Mouse (Mus musculus): ENCODE results near the gene Snrnp70. TPM values are rescaled to one million over a fixed set of nuclear protein-coding genes. Genes with fewer than 3 reads are reported as not detected.

Gene Snrnp70
- polyA plus RNA-seq, 1 experiment from 2014 or later, result 202 TPM

Other genes starting within 250 kb of the Snrnp70 start
- gene Pih1d1, start 241.4 kb downstream of the Snrnp70 start, polyA plus RNA-seq (2015; fragmentation: Nextera tagmentation; extraction: Ambion mirVana), result 87.1 and 90.0 TPM in 2 replicates
- 16.1 and 19.8 TPM in 2 replicates for gene Aldh16a1, start 241.2 kb downstream of the Snrnp70 start, polyA plus RNA-seq (2015; fragmentation: Nextera tagmentation; extraction: Ambion mirVana)
- 0.59 and 1.0 TPM in 2 replicates for gene Slc17a7, start 231.8 kb downstream of the Snrnp70 start, polyA plus RNA-seq (2015; fragmentation: Nextera tagmentation; extraction: Ambion mirVana)
- not detected in 2 replicates for gene Gfy, start 216.2 kb downstream of the Snrnp70 start, polyA plus RNA-seq (2015; fragmentation: Nextera tagmentation; extraction: Ambion mirVana)
- 0.68 and 0.93 TPM in 2 replicates for gene Pth2, start 214.7 kb downstream of the Snrnp70 start, polyA plus RNA-seq (2015; fragmentation: Nextera tagmentation; extraction: Ambion mirVana)
- gene Ccdc155, start 190.8 kb downstream of the Snrnp70 start, polyA plus RNA-seq (2015; fragmentation: Nextera tagmentation; extraction: Ambion mirVana), result 0.63 and 0.84 TPM in 2 replicates
- 4.0 and 5.8 TPM in 2 replicates for gene Dkkl1, start 183.6 kb downstream of the Snrnp70 start, polyA plus RNA-seq (2015; fragmentation: Nextera tagmentation; extraction: Ambion mirVana)
- gene Tead2, start 180.0 kb downstream of the Snrnp70 start, polyA plus RNA-seq (2015; fragmentation: Nextera tagmentation; extraction: Ambion mirVana), result 45.7 and 55.8 TPM in 2 replicates
- gene Cd37, start 156.6 kb downstream of the Snrnp70 start, polyA plus RNA-seq (2015; fragmentation: Nextera tagmentation; extraction: Ambion mirVana), result 1.3 and 1.7 TPM in 2 replicates
- gene Slc6a16, start 154.7 kb downstream of the Snrnp70 start, polyA plus RNA-seq (2015; fragmentation: Nextera tagmentation; extraction: Ambion mirVana), result 0.50 and 0.91 TPM in 2 replicates
- gene Slc6a21, start 118.2 kb downstream of the Snrnp70 start, polyA plus RNA-seq (2015; fragmentation: Nextera tagmentation; extraction: Ambion mirVana), result not detected in 2 replicates
- 10.7 and 12.7 TPM in 2 replicates for gene Trpm4, start 62.0 kb downstream of the Snrnp70 start, polyA plus RNA-seq (2015; fragmentation: Nextera tagmentation; extraction: Ambion mirVana)
- 0.23 and 0.26 TPM in 2 replicates for gene Hrc, start 60.5 kb downstream of the Snrnp70 start, polyA plus RNA-seq (2015; fragmentation: Nextera tagmentation; extraction: Ambion mirVana)
- 29.9 and 31.3 TPM in 2 replicates for gene Ppfia3, start 28.7 kb downstream of the Snrnp70 start, polyA plus RNA-seq (2015; fragmentation: Nextera tagmentation; extraction: Ambion mirVana)
- gene Lin7b, start 25.2 kb downstream of the Snrnp70 start, polyA plus RNA-seq (2015; fragmentation: Nextera tagmentation; extraction: Ambion mirVana), result 24.4 TPM in 2 replicates
- not detected in 2 replicates for gene Kcna7, start 9.9 kb upstream of the Snrnp70 start, polyA plus RNA-seq (2015; fragmentation: Nextera tagmentation; extraction: Ambion mirVana)
- 0.10 TPM in 1 of 2 replicates, not detected in the other for gene Ntf5, start 18.0 kb upstream of the Snrnp70 start, polyA plus RNA-seq (2015; fragmentation: Nextera tagmentation; extraction: Ambion mirVana)
- 0.45 and 0.63 TPM in 2 replicates for gene Lhb, start 25.1 kb upstream of the Snrnp70 start, polyA plus RNA-seq (2015; fragmentation: Nextera tagmentation; extraction: Ambion mirVana)
- 21.0 and 22.7 TPM in 2 replicates for gene Gys1, start 39.1 kb upstream of the Snrnp70 start, polyA plus RNA-seq (2015; fragmentation: Nextera tagmentation; extraction: Ambion mirVana)
- gene Ruvbl2, start 42.4 kb upstream of the Snrnp70 start, polyA plus RNA-seq (2015; fragmentation: Nextera tagmentation; extraction: Ambion mirVana), result 107 and 117 TPM in 2 replicates
- gene Ftl1, start 64.1 kb upstream of the Snrnp70 start, polyA plus RNA-seq (2015; fragmentation: Nextera tagmentation; extraction: Ambion mirVana), result 6,021 and 6,209 TPM in 2 replicates
- 257 and 261 TPM in 2 replicates for gene Bax, start 71.2 kb upstream of the Snrnp70 start, polyA plus RNA-seq (2015; fragmentation: Nextera tagmentation; extraction: Ambion mirVana)
- gene Tulp2, start 86.1 kb upstream of the Snrnp70 start, polyA plus RNA-seq (2015; fragmentation: Nextera tagmentation; extraction: Ambion mirVana), result 0.08 and 0.23 TPM in 2 replicates
- not detected in 2 replicates for gene Gm45808, start 91.1 kb upstream of the Snrnp70 start, polyA plus RNA-seq (2015; fragmentation: Nextera tagmentation; extraction: Ambion mirVana)
- 4.0 and 4.1 TPM in 2 replicates for gene Dhdh, start 93.1 kb upstream of the Snrnp70 start, polyA plus RNA-seq (2015; fragmentation: Nextera tagmentation; extraction: Ambion mirVana)
- 118 and 121 TPM in 2 replicates for gene Nucb1, start 114.7 kb upstream of the Snrnp70 start, polyA plus RNA-seq (2015; fragmentation: Nextera tagmentation; extraction: Ambion mirVana)
- gene Ppp1r15a, start 130.5 kb upstream of the Snrnp70 start, polyA plus RNA-seq (2015; fragmentation: Nextera tagmentation; extraction: Ambion mirVana), result 11.7 and 12.5 TPM in 2 replicates
- 1.3 TPM in 2 replicates for gene Plekha4, start 130.6 kb upstream of the Snrnp70 start, polyA plus RNA-seq (2015; fragmentation: Nextera tagmentation; extraction: Ambion mirVana)
- 0.37 TPM in 1 of 2 replicates, not detected in the other for gene Hsd17b14, start 159.2 kb upstream of the Snrnp70 start, polyA plus RNA-seq (2015; fragmentation: Nextera tagmentation; extraction: Ambion mirVana)
- 23.8 and 27.1 TPM in 2 replicates for gene Bcat2, start 174.4 kb upstream of the Snrnp70 start, polyA plus RNA-seq (2015; fragmentation: Nextera tagmentation; extraction: Ambion mirVana)
- gene Fgf21, start 219.7 kb upstream of the Snrnp70 start, polyA plus RNA-seq (2015; fragmentation: Nextera tagmentation; extraction: Ambion mirVana), result not detected in 2 replicates
- gene Fut1, start 221.5 kb upstream of the Snrnp70 start, polyA plus RNA-seq (2015; fragmentation: Nextera tagmentation; extraction: Ambion mirVana), result not detected in 2 replicates
- not detected in 2 replicates for gene Izumo1, start 226.1 kb upstream of the Snrnp70 start, polyA plus RNA-seq (2015; fragmentation: Nextera tagmentation; extraction: Ambion mirVana)
- gene Rasip1, start 231.7 kb upstream of the Snrnp70 start, polyA plus RNA-seq (2015; fragmentation: Nextera tagmentation; extraction: Ambion mirVana), result 21.8 and 23.1 TPM in 2 replicates
- 3.6 and 3.8 TPM in 2 replicates for gene Mamstr, start 244.2 kb upstream of the Snrnp70 start, polyA plus RNA-seq (2015; fragmentation: Nextera tagmentation; extraction: Ambion mirVana)

Measured in midbrain, embryonic 15.5 days (tissue).